Mouse (Mus musculus) intestine, embryonic 14.5 days (tissue): ENCODE results near the gene Nipa2. TPM values are rescaled to one million over a fixed set of nuclear protein-coding genes. Genes with fewer than 3 reads are reported as not detected.

Experiments
- ATAC-seq: fragments of 200-750 bp; cut with Nextera tagmentation; replicated peaks from 2 replicates; pipeline ENCODE4 v1.8.0; 2017; ENCODE audit warnings: low read depth, moderate number of reproducible peaks, moderate TSS enrichment, moderate library complexity; ENCODE audit not compliant: low FRiP score, low TSS enrichment
- DNase-seq: peaks from one replicate; pipeline ENCODE4 v3.0.0-alpha.2; 2018; ENCODE audit warnings: low spot score
- H3K27ac ChIP-seq: fragments of 300-500 bp; sonication (generic); 2 replicates; pipeline ENCODE4 v1.5.1; 2014; ENCODE audit warnings: low read depth, mild to moderate bottlenecking, control low read depth
- H3K27me3 ChIP-seq: fragments of 300-500 bp; sonication (generic); replicated peaks from 2 replicates; pipeline ENCODE4 v1.6.1; 2014; ENCODE audit warnings: low read length, control low read depth; ENCODE audit not compliant: control insufficient read depth, insufficient read depth
- H3K36me3 ChIP-seq: fragments of 300-500 bp; sonication (generic); 2 replicates; pipeline ENCODE4 v1.6.1; 2014; ENCODE audit warnings: low read length, control low read depth; ENCODE audit not compliant: control insufficient read depth, insufficient read depth
- H3K4me1 ChIP-seq: fragments of 300-500 bp; sonication (generic); replicated peaks from 2 replicates; pipeline ENCODE4 v1.6.1; 2014; ENCODE audit warnings: low read length, control low read depth, mixed read lengths; ENCODE audit not compliant: control insufficient read depth, insufficient read depth
- H3K4me2 ChIP-seq: fragments of 300-500 bp; sonication (generic); 2 replicates; pipeline ENCODE4 v1.6.1; 2014; ENCODE audit warnings: low read length
- H3K4me3 ChIP-seq: fragments of 300-500 bp; sonication (generic); 2 replicates; pipeline ENCODE4 v1.5.1; 2014; ENCODE audit warnings: low read depth, low read length, control low read depth, mixed read lengths
- H3K9ac ChIP-seq: fragments of 300-500 bp; sonication (generic); 2 replicates; pipeline ENCODE4 v1.6.1; 2014; ENCODE audit warnings: mild to moderate bottlenecking, low read length
- H3K9me3 ChIP-seq: fragments of 300-500 bp; sonication (generic); 2 replicates; pipeline ENCODE4 v1.6.1; 2016; ENCODE audit warnings: low read length, control low read depth; ENCODE audit not compliant: control insufficient read depth
- WGBS: fragments of 180-500 bp; shearing (Covaris S2); extraction: QIAGEN DNeasy Blood & Tissue Kit; methylation state at CpG from one replicate; pipeline ENCODE4 v1.1.7; 2014; 5-methylcytosine and 5-hydroxymethylcytosine counted together
- polyA plus RNA-seq: library from polyadenylated mRNA; unstranded; fragments of >200 nt; fragmentation: Nextera tagmentation; extraction: Ambion mirVana; gene quantifications from 2 replicates; pipeline ENCODE4 v1.2.1, GENCODE M21; 2014

Nipa2 gene
- polyA plus RNA-seq, 1 experiment from 2014 or later: 54.5 TPM

DNA sequence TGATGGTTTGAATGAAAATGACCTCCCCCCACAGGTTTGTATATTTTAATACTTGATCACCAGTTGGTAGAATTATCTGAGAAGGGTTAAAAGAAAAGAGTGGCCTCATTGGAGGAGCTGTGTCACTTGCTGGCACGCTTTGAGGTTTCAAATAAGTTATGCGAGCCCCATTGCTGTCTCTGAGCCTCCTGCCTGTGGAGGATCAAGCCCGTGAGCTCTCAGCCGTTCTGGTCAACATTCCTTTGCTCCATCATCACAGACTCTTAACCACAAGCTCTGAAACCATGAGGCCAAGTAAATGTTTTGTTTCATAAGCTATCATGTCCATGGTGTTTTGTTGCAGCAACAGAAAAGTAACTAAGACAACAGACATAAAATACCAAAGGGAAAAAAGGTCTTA is 22.5 kb upstream of the Nipa2 start:
- ATAC-seq: no peak
- peaks cover 3% of the 10 kb centered on the region; the same call in 1 of the 2 replicates for H3K36me3 ChIP-seq
- DNase-seq: no peak
- no peaks in the 10 kb centered on the region for H3K27me3 ChIP-seq
- H3K9me3 ChIP-seq: no peaks in the 10 kb centered on the region
- H3K9ac ChIP-seq: no peak overlapping the region
- WGBS: 69% methylated on average over 4 of the region's 4 CpGs
- no peak overlapping the region for H3K4me3 ChIP-seq
- H3K4me1 ChIP-seq: no peaks in the 10 kb centered on the region
- H3K27ac ChIP-seq: no peak overlapping the region
- H3K4me2 ChIP-seq: no peak overlapping the region

DNA sequence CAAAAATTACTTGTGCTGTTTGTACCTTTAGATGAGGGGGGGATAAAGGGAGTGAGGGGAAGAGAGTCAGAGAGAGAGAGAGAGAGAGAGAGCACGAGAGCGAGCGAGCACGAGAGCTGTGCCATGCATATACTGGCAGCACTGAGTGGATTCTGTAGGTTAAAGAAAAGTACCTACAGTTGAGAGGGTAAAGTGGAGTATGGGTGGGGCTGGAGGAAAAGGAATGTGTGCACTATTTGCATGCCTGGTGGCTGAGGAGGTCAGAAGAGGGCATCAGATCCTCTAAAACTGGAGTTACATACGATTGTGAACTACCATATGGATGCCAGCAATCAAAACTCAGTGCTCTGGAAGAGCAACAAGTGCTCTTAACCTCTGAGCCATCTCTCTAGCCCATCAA is 20.8 kb upstream of the Nipa2 start:
- Histone ChIP-seq H3K9me3 (no peaks in the 10 kb centered on the region), H3K4me3 (no peak overlapping the region), H3K27ac (no peak overlapping the region), H3K9ac (no peak overlapping the region), H3K4me2 (no peak overlapping the region), H3K4me1 (no peaks in the 10 kb centered on the region), H3K27me3 (no peaks in the 10 kb centered on the region), H3K36me3 (peaks cover 10% of the 10 kb centered on the region; the same call in 1 of the 2 replicates)
- WGBS: 79% methylated on average over 5 of the region's 5 CpGs
- ATAC-seq (no peak), DNase-seq (no peak)

DNA sequence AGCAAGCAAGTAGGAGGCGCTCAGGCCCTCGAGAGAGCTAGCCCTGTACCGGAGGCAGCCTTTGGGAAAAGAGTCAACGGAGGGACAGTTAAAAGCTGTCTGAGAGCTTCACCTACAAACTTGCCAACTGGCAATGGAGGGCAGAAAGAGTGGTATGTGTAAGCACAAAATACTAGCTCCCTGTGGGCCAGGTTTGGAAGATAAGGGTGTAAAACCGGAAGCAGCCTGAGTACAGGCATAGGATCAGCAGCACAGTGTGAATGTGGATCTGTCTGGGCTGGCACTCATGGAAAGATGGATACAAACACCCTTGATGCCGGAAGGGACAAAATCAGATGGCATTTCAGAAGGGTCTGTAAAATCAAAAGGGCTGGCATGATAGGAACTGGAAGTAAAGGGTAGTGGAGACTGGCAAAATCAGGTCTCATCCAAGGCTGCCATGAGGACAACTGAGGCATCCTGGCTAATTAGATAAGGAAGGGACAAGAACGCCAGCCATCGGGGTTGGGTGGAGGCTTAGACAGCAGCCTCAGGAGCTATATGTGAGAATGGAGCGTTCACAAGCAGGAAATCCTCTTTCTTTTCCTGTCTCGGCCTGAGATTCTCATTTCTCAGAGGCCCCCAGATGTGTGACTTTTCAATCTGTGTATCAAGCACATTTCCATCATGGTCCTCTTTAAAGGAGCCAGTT is 19.9 kb upstream of the Nipa2 start:
- H3K27me3 ChIP-seq: no peaks in the 10 kb centered on the region
- H3K36me3 ChIP-seq: peaks cover 10% of the 10 kb centered on the region; the same call in 1 of the 2 replicates
- 90% methylated on average over 10 of the region's 10 CpGs for WGBS
- no peak overlapping the region for H3K4me3 ChIP-seq
- H3K9me3 ChIP-seq: no peaks in the 10 kb centered on the region
- DNase-seq (no peak), ATAC-seq (no peak)
- no peaks in the 10 kb centered on the region for H3K4me1 ChIP-seq
- no peak overlapping the region for H3K9ac ChIP-seq
- H3K27ac ChIP-seq: no peak overlapping the region
- H3K4me2 ChIP-seq: no peak overlapping the region

DNA sequence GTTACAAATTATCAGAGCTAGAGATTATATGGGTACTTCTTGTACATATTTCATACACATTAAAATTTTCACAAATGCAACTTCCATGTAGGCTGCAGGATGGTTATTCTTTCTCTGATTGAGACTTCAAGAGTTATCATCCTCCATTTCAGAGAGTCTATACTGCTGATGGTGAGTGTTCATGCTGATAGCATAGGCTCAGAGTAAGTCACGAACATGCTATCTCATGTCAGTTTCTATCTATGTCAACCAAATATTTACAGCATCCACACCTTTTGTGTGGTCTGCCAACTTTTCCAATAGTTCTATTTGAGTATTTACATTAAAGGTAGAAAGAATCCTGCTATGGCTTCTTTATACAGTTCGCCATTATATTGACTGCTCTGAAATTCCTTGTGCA is 19.2 kb upstream of the Nipa2 start:
- 92% methylated on average over 2 of the region's 2 CpGs for WGBS
- ATAC-seq: no peak
- no peak overlapping the region for H3K9ac ChIP-seq

DNA sequence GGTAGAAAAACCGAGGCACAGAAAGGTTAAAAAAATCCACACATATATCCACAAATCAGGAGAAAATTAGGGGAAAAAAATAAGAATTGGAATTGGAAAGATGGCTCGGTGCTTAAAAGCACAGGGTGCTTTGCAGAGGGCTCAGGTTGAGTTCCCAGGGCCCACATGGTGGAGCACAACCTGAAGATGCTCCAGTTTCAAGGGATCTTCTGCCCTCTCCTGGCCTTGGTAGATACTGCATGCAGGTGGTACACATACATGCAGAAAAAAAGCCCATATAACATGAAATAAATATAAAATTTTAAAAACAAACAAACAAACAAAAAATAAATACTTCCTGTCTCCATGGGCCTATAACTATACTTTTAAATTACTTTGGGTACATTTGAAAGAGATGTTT is 12.2 kb upstream of the Nipa2 start:
- Histone ChIP-seq H3K36me3 (peaks cover 4% of the 10 kb centered on the region; the same call in 1 of the 2 replicates), H3K9me3 (0 out of 2 replicates have a peak, but pooled peaks cover 4% of the 10 kb centered on the region), H3K9ac (no peak overlapping the region), H3K4me1 (no peaks in the 10 kb centered on the region), H3K27ac (no peak overlapping the region), H3K27me3 (no peaks in the 10 kb centered on the region), H3K4me2 (no peak overlapping the region), H3K4me3 (no peak overlapping the region)
- ATAC-seq (no peak), DNase-seq (no peak)
- 92% methylated on average over 2 of the region's 2 CpGs for WGBS

More for the DNA sequence above, 19.2 kb upstream of the Nipa2 start:
- Histone ChIP-seq H3K27me3 (no peaks in the 10 kb centered on the region), H3K4me1 (no peaks in the 10 kb centered on the region), H3K36me3 (peaks cover 10% of the 10 kb centered on the region; the same call in 1 of the 2 replicates), H3K4me2 (no peak overlapping the region), H3K27ac (no peak overlapping the region), H3K4me3 (no peak overlapping the region), H3K9me3 (no peaks in the 10 kb centered on the region)
- DNase-seq: no peak

DNA sequence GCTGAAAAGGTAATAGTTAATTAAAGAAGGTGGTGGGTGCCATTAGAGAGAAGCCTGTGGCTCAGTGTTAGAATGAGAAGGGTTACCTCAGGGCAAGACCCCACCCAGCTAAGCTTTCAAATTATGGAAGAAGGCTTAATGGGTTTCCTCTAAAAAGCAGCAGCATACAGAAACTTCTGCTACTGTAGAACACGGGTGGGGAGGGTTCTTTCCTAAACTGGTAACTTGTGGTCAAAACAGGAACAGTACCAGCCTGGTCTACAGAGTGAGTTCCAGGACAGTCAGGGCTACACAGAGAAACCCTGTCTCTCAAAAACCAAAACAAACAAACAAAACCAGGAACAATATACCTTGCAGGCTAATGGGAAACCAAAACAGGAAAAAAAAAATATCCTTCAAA is 7.1 kb upstream of the Nipa2 start:
- Histone ChIP-seq H3K4me3 (no peak overlapping the region), H3K9me3 (0 out of 2 replicates have a peak, but pooled peaks cover 3% of the 10 kb centered on the region), H3K9ac (no peak overlapping the region), H3K27me3 (no peaks in the 10 kb centered on the region), H3K27ac (no peak overlapping the region), H3K4me2 (no peak overlapping the region), H3K36me3 (no peaks in the 10 kb centered on the region), H3K4me1 (peaks cover 3% of the 10 kb centered on the region; the same call in 1 of the 2 replicates)
- WGBS: 71% methylated on average over 1 of the region's 1 CpGs
- no peak for ATAC-seq
- DNase-seq: no peak

DNA sequence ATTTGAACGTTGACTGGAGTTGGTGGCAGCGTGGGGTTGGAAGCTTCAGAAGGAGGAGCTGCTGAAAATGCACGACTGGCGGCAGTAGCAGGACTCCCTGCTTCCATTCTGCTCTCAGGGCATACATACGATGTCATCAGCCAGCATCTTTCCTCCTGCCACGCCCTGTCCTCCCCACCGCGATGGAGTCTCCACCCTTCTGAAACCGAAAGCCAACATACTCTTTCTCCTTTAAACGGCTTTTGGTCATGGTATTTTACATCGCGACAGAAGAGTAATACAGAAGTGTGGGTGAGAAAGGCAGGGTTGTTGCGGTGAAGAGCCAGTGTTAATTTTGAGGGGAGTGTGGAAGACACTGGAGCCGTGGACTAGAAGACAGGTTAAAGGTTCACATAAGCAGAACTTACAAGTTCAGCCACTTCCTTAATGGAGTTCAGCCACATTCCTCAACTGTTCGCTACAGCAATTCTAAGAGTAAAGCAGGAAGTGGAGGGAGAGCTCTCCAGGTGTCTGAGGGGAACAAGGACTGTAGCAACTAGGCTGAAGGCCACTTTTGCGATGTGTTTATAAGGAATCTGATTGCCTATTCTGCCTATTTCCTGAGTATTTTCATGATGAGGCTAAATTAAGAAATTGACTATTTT is 6.1 kb upstream of the Nipa2 start:
- Histone ChIP-seq H3K4me1 (peaks cover 3% of the 10 kb centered on the region; the same call in 1 of the 2 replicates), H3K27me3 (no peaks in the 10 kb centered on the region), H3K9me3 (no peaks in the 10 kb centered on the region), H3K4me3 (peak overlapping the region; percentile 27), H3K27ac (no peak overlapping the region), H3K36me3 (no peaks in the 10 kb centered on the region), H3K9ac (no peak overlapping the region), H3K4me2 (peak overlapping the region; percentile 47)
- 31% methylated on average over 16 of the region's 16 CpGs for WGBS
- peak; percentile 58 for DNase-seq
- ATAC-seq: peak; percentile 42; the same call in 1 of the 2 replicates

DNA sequence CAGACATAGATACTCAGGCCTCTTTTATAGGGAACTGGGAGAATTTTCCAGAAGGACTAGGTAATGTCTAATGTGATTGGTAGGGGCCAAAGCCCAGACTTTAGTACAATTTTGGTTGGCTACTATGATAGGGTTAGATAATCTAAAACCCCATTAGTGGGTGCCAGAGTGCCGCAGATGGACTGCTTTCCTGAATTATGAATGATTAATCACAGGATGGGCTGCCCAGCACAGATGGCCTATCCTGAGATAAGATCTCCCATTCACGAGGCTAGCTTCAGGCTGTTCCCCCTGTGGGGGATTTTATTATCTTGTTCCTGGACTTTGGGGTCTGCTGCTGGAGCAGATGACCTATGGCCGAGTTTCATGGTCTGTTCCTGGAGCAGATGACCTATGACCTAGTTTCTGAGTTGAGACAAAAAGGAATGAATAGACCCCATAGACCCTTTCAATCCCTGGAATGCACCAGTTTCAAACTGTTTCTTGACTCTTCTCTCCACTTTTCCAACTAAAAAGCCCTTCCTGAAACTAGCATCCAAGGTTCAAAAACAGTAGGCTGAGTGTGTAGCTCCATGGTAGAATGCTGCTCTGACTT is 4.7 kb upstream of the Nipa2 start:
- Histone ChIP-seq H3K4me2 (no peak overlapping the region), H3K9me3 (no peaks in the 10 kb centered on the region), H3K4me1 (peaks cover 3% of the 10 kb centered on the region; the same call in 1 of the 2 replicates), H3K27ac (no peak overlapping the region), H3K4me3 (no peak overlapping the region), H3K36me3 (no peaks in the 10 kb centered on the region), H3K9ac (no peak overlapping the region), H3K27me3 (no peaks in the 10 kb centered on the region)
- ATAC-seq (no peak), DNase-seq (no peak)
- WGBS: 38% methylated on average over 3 of the region's 3 CpGs
